20 mouse cellular contexts compared by ENCODE assay signal in genomic region chr10:19596866-19597265, GRCm38 (mm10). TPM values are rescaled to one million over a fixed set of nuclear protein-coding genes. Genes with fewer than 3 reads are reported as not detected.
"Had no signal": no experiment of that assay in that cellular context is flagged by ENCODE, and none has a peak within 500 bp of the region (broad histone marks: within the 10 kb centered on the region; RNA-seq: fewer than 3 reads in every experiment).

No protein-coding gene starts in this region.

- ATAC-seq: midbrain, embryonic 13.5 days had no signal

- H3K4me3 ChIP-seq: limb, embryonic 13.5 days; lung, embryonic 15.5 days; midbrain, embryonic 13.5 days; neural tube, embryonic 15.5 days had no signal

- H3K9ac ChIP-seq: limb, embryonic 13.5 days; lung, embryonic 15.5 days; midbrain, embryonic 13.5 days; neural tube, embryonic 15.5 days had no signal

- H3K27me3 ChIP-seq: limb, embryonic 13.5 days; lung, embryonic 15.5 days; midbrain, embryonic 13.5 days; neural tube, embryonic 15.5 days had no signal

- H3K4me2 ChIP-seq: limb, embryonic 13.5 days; lung, embryonic 15.5 days; midbrain, embryonic 13.5 days; neural tube, embryonic 15.5 days had no signal

- H3K27ac ChIP-seq: limb, embryonic 13.5 days; lung, embryonic 15.5 days; midbrain, embryonic 13.5 days; neural tube, embryonic 15.5 days had no signal

- H3K9me3 ChIP-seq: lung, embryonic 15.5 days; midbrain, embryonic 13.5 days; neural tube, embryonic 15.5 days had no signal

- DNase-seq: kidney, adult 8-10 months; kidney, postnatal 36 days; layer of hippocampus, adult 9-11 months; left cerebral cortex, postnatal 4 days; lung, postnatal 14 days; right cerebral cortex, adult 18-20 months; right cerebral cortex, postnatal 25 days had no signal

RNA-seq across cellular contexts. Expression of gene Il22ra2, which starts 24.9 kb away (rescaled TPM):
- total RNA-seq: layer of hippocampus, adult 18-20 months; left cerebral cortex, postnatal 10 days; left cerebral cortex, postnatal 4 days; liver, adult 2 months; midbrain, postnatal 0 days had no signal
- polyA plus RNA-seq: kidney, embryonic 16.5 days; limb, embryonic 13.5 days; liver, adult 2 months; liver, embryonic 16.5 days; macrophage; midbrain, embryonic 13.5 days; midbrain, postnatal 0 days; neural tube, embryonic 11.5 days; neural tube, embryonic 15.5 days; stomach, embryonic 14.5 days had no signal
